26 mouse cellular contexts compared by ENCODE assay signal in genomic region chr10:61231756-61232155, GRCm38 (mm10). TPM values are rescaled to one million over a fixed set of nuclear protein-coding genes. Genes with fewer than 3 reads are reported as not detected.
DNase-seq lines count a peak whose midpoint lies in the region; ATAC-seq and TF ChIP-seq lines count a peak whose summit lies in the region.
"Had no signal": no experiment of that assay in that cellular context is flagged by ENCODE, and none has a peak within 500 bp of the region (broad histone marks: within the 10 kb centered on the region; RNA-seq: fewer than 3 reads in every experiment).

No protein-coding gene starts in this region.

- 84% methylated on average over 3 of the region's 3 CpGs for WGBS in kidney, embryonic 16.5 days

- H3K4me2 ChIP-seq in kidney, embryonic 16.5 days (replicated peaks; ENCODE audit: low read depth, low read length) = no peak overlapping the region
- H3K4me2 ChIP-seq: embryonic facial prominence, embryonic 13.5 days; forebrain, embryonic 12.5 days; forebrain, embryonic 15.5 days; heart, embryonic 11.5 days; hindbrain, embryonic 12.5 days; hindbrain, embryonic 15.5 days; intestine, embryonic 15.5 days had no signal

- H3K4me1 ChIP-seq in ES-Bruce4 (ENCODE audit: control insufficient read depth, insufficient read depth, low read length) = peaks cover 20% of the 10 kb centered on the region
- H3K4me1 ChIP-seq in kidney, embryonic 16.5 days (ENCODE audit: insufficient read depth, low read length) = no peaks in the 10 kb centered on the region
- H3K4me1 ChIP-seq: forebrain, embryonic 15.5 days; hindbrain, embryonic 12.5 days; hindbrain, embryonic 15.5 days had no signal

- no peak overlapping the region for H3K9ac ChIP-seq in ES-Bruce4 (ENCODE audit: low read depth, poor library complexity, severe bottlenecking)
- no peak overlapping the region for H3K9ac ChIP-seq in kidney, embryonic 16.5 days (replicated peaks; ENCODE audit: low read length)
- H3K9ac ChIP-seq: embryonic facial prominence, embryonic 13.5 days; forebrain, embryonic 12.5 days; forebrain, embryonic 15.5 days; hindbrain, embryonic 12.5 days; hindbrain, embryonic 15.5 days; intestine, embryonic 15.5 days had no signal

- no peak for TF ChIP-seq POLR2A in ES-Bruce4 (IDR thresholded peaks at IDR 0.05; ENCODE audit: insufficient read depth, low read length)

- TF ChIP-seq EP300 in ES-Bruce4 (IDR thresholded peaks at IDR 0.05; ENCODE audit: insufficient read depth, low read depth, low read length) = no peak

- no peak overlapping the region for H3K4me3 ChIP-seq in ES-Bruce4 (ENCODE audit: low read depth, low read length)
- no peak overlapping the region for H3K4me3 ChIP-seq in kidney, embryonic 16.5 days (ENCODE audit: low read length)
- H3K4me3 ChIP-seq: embryonic facial prominence, embryonic 10.5 days; embryonic facial prominence, embryonic 13.5 days; erythroblast, embryonic 14.5 days; forebrain, embryonic 12.5 days; forebrain, embryonic 15.5 days; gastrocnemius, adult 2 months; hindbrain, embryonic 12.5 days; hindbrain, embryonic 15.5 days; intestine, embryonic 15.5 days had no signal

- no peak for ATAC-seq in kidney, embryonic 16.5 days (ENCODE audit: low FRiP score, low TSS enrichment)
- ATAC-seq: forebrain, embryonic 15.5 days; intestine, embryonic 15.5 days had no signal

- no peaks in the 10 kb centered on the region for H3K9me3 ChIP-seq in ES-Bruce4 (replicated peaks; ENCODE audit: control insufficient read depth, insufficient read depth, low read length, poor library complexity, severe bottlenecking)
- H3K9me3 ChIP-seq in kidney, embryonic 16.5 days (ENCODE audit: low read length) = no peaks in the 10 kb centered on the region
- H3K9me3 ChIP-seq: embryonic facial prominence, embryonic 10.5 days; embryonic facial prominence, embryonic 13.5 days; forebrain, embryonic 12.5 days; forebrain, embryonic 15.5 days; hindbrain, embryonic 12.5 days; hindbrain, embryonic 15.5 days; intestine, embryonic 15.5 days had no signal

- H3K27ac ChIP-seq in ES-Bruce4 (ENCODE audit: insufficient read depth, low read length) = peak overlapping the region; percentile 58; the same call in 1 of the 2 replicates
- no peak overlapping the region for H3K27ac ChIP-seq in kidney, embryonic 16.5 days (ENCODE audit: low read length)
- H3K27ac ChIP-seq: embryonic facial prominence, embryonic 10.5 days; embryonic facial prominence, embryonic 13.5 days; forebrain, embryonic 12.5 days; forebrain, embryonic 15.5 days; hindbrain, embryonic 12.5 days; hindbrain, embryonic 15.5 days; intestine, embryonic 15.5 days had no signal

- peak; percentile 62 for DNase-seq in thymus, postnatal 0 days (ENCODE audit: low spot score)
- no peak for DNase-seq in thymus, postnatal 36 days
- DNase-seq in CD4-positive, CD25-positive, alpha-beta regulatory T cell, adult 2 months (ENCODE audit: low read depth, low spot score) = peak; percentile 44
- peak; percentile 77 for DNase-seq in naive thymus-derived CD4-positive, alpha-beta T cell, adult 2 months (ENCODE audit: low read depth)
- DNase-seq in ovary, postnatal 36 days (ENCODE audit: low spot score) = no peak
- DNase-seq: adrenal gland, postnatal 10 days; adrenal gland, postnatal 36 days; cerebellum, adult 11-12 months; cerebellum, adult 8-10 months; cerebellum, postnatal 10 days; cerebellum, postnatal 36 days; embryo, embryonic 11 days; gastrocnemius, adult 2 months; gastrocnemius, postnatal 14 days; heart, adult 11 months had no signal

- no peaks in the 10 kb centered on the region for H3K36me3 ChIP-seq in ES-Bruce4 (ENCODE audit: control insufficient read depth, insufficient read depth, low read length, poor library complexity, severe bottlenecking)
- no peaks in the 10 kb centered on the region for H3K36me3 ChIP-seq in kidney, embryonic 16.5 days (ENCODE audit: insufficient read depth, low read length)
- H3K36me3 ChIP-seq: embryonic facial prominence, embryonic 10.5 days; embryonic facial prominence, embryonic 13.5 days; forebrain, embryonic 12.5 days; forebrain, embryonic 15.5 days; hindbrain, embryonic 12.5 days; hindbrain, embryonic 15.5 days; intestine, embryonic 15.5 days had no signal

- no peaks in the 10 kb centered on the region for H3K27me3 ChIP-seq in ES-Bruce4 (ENCODE audit: control insufficient read depth, insufficient read depth, low read length, poor library complexity, severe bottlenecking)
- H3K27me3 ChIP-seq in kidney, embryonic 16.5 days (ENCODE audit: insufficient read depth, low read length) = no peaks in the 10 kb centered on the region
- H3K27me3 ChIP-seq: embryonic facial prominence, embryonic 13.5 days; forebrain, embryonic 12.5 days; forebrain, embryonic 15.5 days; hindbrain, embryonic 12.5 days; hindbrain, embryonic 15.5 days; intestine, embryonic 15.5 days had no signal

- TF ChIP-seq CTCF in ES-Bruce4 (IDR thresholded peaks at IDR 0.05; ENCODE audit: low read depth, low read length) = no peak

RNA-seq across cellular contexts. Expression of gene Adamts14, which starts 41.5 kb away (rescaled TPM):
- 0.31 and 0.49 TPM in 2 replicates for polyA plus RNA-seq in thymus, postnatal 0 days (2015; fragmentation: Nextera tagmentation; extraction: Ambion mirVana)
- 3.7 and 4.2 TPM in 2 replicates for polyA plus RNA-seq in ES-Bruce4 (2011; ENCODE audit: insufficient read depth, insufficient read length, low read depth, missing spikeins)
- 1.6 and 2.0 TPM in 2 replicates for polyA plus RNA-seq in kidney, embryonic 16.5 days (2015; fragmentation: Nextera tagmentation; extraction: Ambion mirVana)
- polyA plus RNA-seq: erythroblast, embryonic 14.5 days had no signal

Comparison
In these comparisons a context has a peak if more than half of its experiments do, and no peak if none do; other contexts are left out.
1. DNase-seq: peak in thymus, postnatal 0 days (single experiment), CD4-positive, CD25-positive, alpha-beta regulatory T cell, adult 2 months (single experiment) and naive thymus-derived CD4-positive, alpha-beta T cell, adult 2 months (single experiment); none in thymus, postnatal 36 days (0 of 2) and ovary, postnatal 36 days (single experiment).